Mouse (Mus musculus) heart, adult 2 months (tissue): ENCODE results near the gene Slc25a17. TPM values are rescaled to one million over a fixed set of nuclear protein-coding genes. Genes with fewer than 3 reads are reported as not detected.

Experiments used
- DNase-seq, 2 experiments: peaks; one replicate each; pipeline ENCODE4 v3.0.0; 2021
- H3K27ac ChIP-seq: fragments of 200-600 bp; 2 replicates; pipeline ENCODE4 v1.8.1; 2022
- H3K27me3 ChIP-seq: fragments of 200-500 bp; 2 replicates; pipeline ENCODE4 v1.6.1; 2012; ENCODE audit warnings: mild to moderate bottlenecking, low read length, inconsistent platforms, mixed read lengths; ENCODE audit not compliant: control insufficient read depth, insufficient read depth
- H3K36me3 ChIP-seq: fragments of 200-500 bp; 2 replicates; pipeline ENCODE4 v1.6.1; 2012; ENCODE audit warnings: low read length, inconsistent platforms; ENCODE audit not compliant: control insufficient read depth, insufficient read depth
- H3K4me1 ChIP-seq: fragments of 200-500 bp; 2 replicates; pipeline ENCODE4 v1.6.1; 2011; ENCODE audit warnings: low read length; ENCODE audit not compliant: control insufficient read depth, insufficient read depth
- H3K4me3 ChIP-seq: fragments of 200-600 bp; 2 replicates; pipeline ENCODE4 v1.8.1; 2022
- H3K79me2 ChIP-seq: fragments of 200-500 bp; replicated peaks from 2 replicates; pipeline ENCODE4 v1.6.1; 2012; ENCODE audit warnings: mild to moderate bottlenecking, inconsistent platforms, low read length, moderate library complexity, mixed read lengths; ENCODE audit not compliant: control insufficient read depth, insufficient read depth
- H3K9ac ChIP-seq: fragments of 200-500 bp; 2 replicates; pipeline ENCODE4 v1.6.1; 2012; ENCODE audit warnings: low read depth, mild to moderate bottlenecking, control low read depth, inconsistent platforms, low read length, mixed read lengths
- CTCF ChIP-seq: fragments of 200-600 bp; IDR thresholded peaks from 2 replicates; pipeline ENCODE4 v1.8.1; 2022; ENCODE audit warnings: antibody characterized with exemption, mild to moderate bottlenecking, moderate library complexity
- EP300 ChIP-seq: fragments of 200-500 bp; IDR thresholded peaks from 2 replicates; pipeline ENCODE4 v1.6.1; 2011; ENCODE audit warnings: low read depth, low read length, control low read depth; ENCODE audit not compliant: insufficient read depth
- POLR2A ChIP-seq: fragments of 200-500 bp; IDR thresholded peaks from 2 replicates; pipeline ENCODE4 v1.6.1; 2011; ENCODE audit warnings: mild to moderate bottlenecking, low read depth, low read length, control low read depth; ENCODE audit not compliant: insufficient read depth
- WGBS: fragments of 180-500 bp; shearing (Covaris S2); methylation state at CpG from one replicate; pipeline ENCODE4 v1.1.7; 2018; 5-methylcytosine and 5-hydroxymethylcytosine counted together
- intact Hi-C: fragments of 180-260 bp; cut with DNase I; formaldehyde crosslinking; loops from one replicate; pipeline ENCODE4 v1.15.1; 2025
- polyA plus RNA-seq: library from polyadenylated mRNA; depleted of rRNA; stranded (reverse); fragments of >200 nt; gene quantifications from 2 replicates; pipeline ENCODE4 v1.2.3, GENCODE M21; 2012
- total RNA-seq, 2 experiments: library from RNA; stranded (reverse); gene quantifications; 2 replicates each; pipeline ENCODE4 v1.2.3; 2021

Slc25a17 gene
- total and polyA plus RNA-seq, 3 experiments = 13.0 to 15.7 (median 15.1) TPM

DNA sequence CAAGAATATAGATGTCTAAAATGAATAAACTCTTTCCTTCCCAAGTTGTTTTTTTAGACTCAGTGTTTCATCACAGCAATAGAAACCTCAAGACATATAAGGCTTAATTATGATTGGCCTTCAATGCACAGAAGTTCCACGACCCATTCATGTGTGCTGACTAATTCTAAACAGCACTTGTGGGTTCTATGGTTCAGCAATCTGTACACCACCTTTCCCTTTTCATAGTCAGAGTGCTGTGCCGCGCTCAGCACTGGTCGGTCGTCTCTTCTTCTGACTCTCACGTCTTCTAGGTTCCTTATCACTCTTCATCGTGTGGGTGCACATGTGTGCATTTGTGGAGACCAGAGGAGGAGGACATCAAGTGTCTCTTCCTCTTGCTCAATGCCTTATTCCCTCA is 52.6 kb downstream of the Slc25a17 start:
- 88% methylated on average over 7 of the region's 7 CpGs for WGBS
- intact Hi-C loops = no loop called here
- no peaks in the 10 kb centered on the region for H3K4me1 ChIP-seq

DNA sequence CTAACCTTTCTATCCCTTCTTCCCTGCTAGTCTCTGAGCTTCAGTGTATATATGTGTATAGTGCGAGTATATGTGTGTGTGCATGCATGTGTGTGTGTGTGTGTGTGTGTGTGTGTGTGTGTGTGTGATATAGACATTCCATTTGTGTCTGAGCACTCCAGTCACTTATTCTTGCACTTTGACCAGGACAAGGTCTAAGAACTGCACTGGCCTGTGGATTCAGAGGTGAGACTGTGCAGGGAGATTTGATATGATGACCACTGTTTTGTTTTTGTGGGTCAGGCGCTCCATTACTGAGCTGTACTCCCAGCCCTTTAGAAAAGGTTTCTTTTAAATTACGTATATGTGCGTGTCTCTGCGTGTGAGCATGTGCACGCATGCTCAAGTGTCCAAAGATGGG is 54.1 kb downstream of the Slc25a17 start:
- intact Hi-C loops = no loop called here
- no peak for DNase-seq
- no peaks in the 10 kb centered on the region for H3K27me3 ChIP-seq
- H3K27ac ChIP-seq = no peak overlapping the region
- no peak overlapping the region for H3K4me3 ChIP-seq
- no peaks in the 10 kb centered on the region for H3K4me1 ChIP-seq
- 95% methylated on average over 6 of the region's 6 CpGs for WGBS
- H3K36me3 ChIP-seq = no peaks in the 10 kb centered on the region
- TF ChIP-seq CTCF = no peak
- no peak for TF ChIP-seq POLR2A
- no peak overlapping the region for H3K9ac ChIP-seq
- no peaks in the 10 kb centered on the region for H3K79me2 ChIP-seq

More for the DNA sequence above, 52.6 kb downstream of the Slc25a17 start:
- H3K4me3 ChIP-seq = no peak overlapping the region
- no peaks in the 10 kb centered on the region for H3K79me2 ChIP-seq
- no peak overlapping the region for H3K9ac ChIP-seq
- H3K27me3 ChIP-seq = no peaks in the 10 kb centered on the region
- no peak overlapping the region for H3K27ac ChIP-seq
- H3K36me3 ChIP-seq = no peaks in the 10 kb centered on the region
- DNase-seq = no peak
- TF ChIP-seq EP300 = no peak
- TF ChIP-seq CTCF = no peak

DNA sequence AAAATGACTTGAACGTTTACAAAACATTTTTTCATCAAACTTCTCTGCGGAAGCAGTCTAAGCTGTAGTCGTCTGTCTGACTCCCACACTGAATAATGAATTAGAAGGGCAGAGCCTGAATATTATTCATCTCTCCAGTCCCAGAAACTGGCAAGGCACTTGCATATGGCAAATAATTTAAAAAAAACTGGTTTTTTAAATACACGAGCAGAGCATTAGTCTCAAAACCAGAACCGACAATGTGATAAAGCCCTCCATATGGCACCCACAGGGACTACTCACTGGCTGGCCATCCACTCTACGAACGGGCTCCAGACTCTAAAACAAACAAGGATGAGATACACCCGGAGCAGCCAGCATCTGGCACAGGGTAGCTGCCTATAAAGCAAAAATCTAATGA is 55.6 kb downstream of the Slc25a17 start:
- Histone ChIP-seq H3K4me1 (no peaks in the 10 kb centered on the region; the same call in 1 of the 2 replicates), H3K36me3 (no peaks in the 10 kb centered on the region), H3K27ac (no peak overlapping the region), H3K27me3 (no peaks in the 10 kb centered on the region), H3K79me2 (no peaks in the 10 kb centered on the region), H3K4me3 (no peak overlapping the region), H3K9ac (no peak overlapping the region)
- WGBS = 68% methylated on average over 8 of the region's 8 CpGs
- intact Hi-C loops = no loop called here
- DNase-seq = no peak
- no peak for TF ChIP-seq CTCF

DNA sequence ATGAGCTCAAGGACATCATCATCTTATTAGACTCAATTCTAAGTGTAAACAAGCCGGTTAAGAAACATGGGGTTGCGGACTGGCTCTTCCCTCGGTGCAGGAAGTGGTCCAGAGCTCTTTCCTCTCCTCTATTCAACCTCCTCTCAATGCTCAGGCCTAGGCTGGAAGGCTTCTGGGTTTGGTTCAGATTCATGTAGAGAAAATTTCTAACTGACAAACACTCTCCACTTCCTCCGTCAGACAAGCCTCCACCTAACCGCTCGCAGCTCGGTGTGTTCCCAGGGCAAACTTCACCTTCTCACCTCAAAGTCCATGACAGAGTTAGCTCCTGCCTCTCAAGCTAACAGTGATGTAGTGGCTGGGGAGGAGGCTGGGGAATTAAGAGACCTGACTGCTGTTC is 56.6 kb downstream of the Slc25a17 start:
- intact Hi-C loops = loop anchor here (5.0 kb wide), 1 partner anchor 277 kb away; no protein-coding TSS in a partner anchor
- Histone ChIP-seq H3K79me2 (no peaks in the 10 kb centered on the region), H3K27ac (no peak overlapping the region), H3K4me1 (no peaks in the 10 kb centered on the region; the same call in 1 of the 2 replicates), H3K27me3 (no peaks in the 10 kb centered on the region), H3K4me3 (no peak overlapping the region), H3K9ac (no peak overlapping the region), H3K36me3 (no peaks in the 10 kb centered on the region)
- TF ChIP-seq CTCF = no peak
- TF ChIP-seq POLR2A = no peak
- TF ChIP-seq EP300 = no peak
- 92% methylated on average over 7 of the region's 7 CpGs for WGBS
- DNase-seq = no peak

DNA sequence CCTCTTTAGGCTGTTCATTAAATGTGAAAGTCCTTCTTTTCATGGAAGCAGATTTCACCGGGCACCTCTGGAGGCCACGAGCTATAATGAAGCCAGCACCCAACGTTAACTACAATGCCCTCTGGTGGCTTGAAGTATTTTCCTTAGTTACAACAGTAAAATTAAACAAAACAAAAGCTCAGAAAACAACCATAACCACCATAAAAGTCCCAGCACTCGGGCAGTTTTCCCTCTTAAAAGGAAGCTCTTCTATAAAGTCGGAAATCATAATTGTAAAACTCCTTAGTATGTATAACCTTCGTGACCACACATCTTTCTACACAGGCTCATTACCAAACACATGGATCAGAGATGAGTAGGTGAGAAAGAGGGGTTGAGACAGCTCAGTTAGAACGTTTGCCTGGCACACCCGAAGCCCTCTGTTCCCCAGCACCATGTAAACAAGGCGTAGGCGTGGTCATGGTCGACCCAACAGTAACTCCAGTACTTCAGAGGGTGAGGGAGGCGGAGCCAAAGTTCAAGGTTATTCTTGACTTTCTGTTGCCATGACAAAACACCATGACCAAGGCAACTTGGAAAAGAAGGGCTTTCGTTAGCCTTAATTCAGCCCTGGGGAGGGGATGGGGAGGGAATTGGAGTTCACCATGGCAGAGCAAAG is 58.3 kb downstream of the Slc25a17 start:
- Histone ChIP-seq H3K27me3 (no peaks in the 10 kb centered on the region), H3K4me3 (no peak overlapping the region), H3K79me2 (no peaks in the 10 kb centered on the region), H3K9ac (no peak overlapping the region), H3K4me1 (no peaks in the 10 kb centered on the region; the same call in 1 of the 2 replicates), H3K27ac (no peak overlapping the region), H3K36me3 (no peaks in the 10 kb centered on the region)
- intact Hi-C loops = loop anchor here (1.0 to 5.0 kb wide), 3 partner anchors 63 to 275 kb away; partner anchors contain the start of gene Mchr1
- 57% methylated on average over 13 of the region's 13 CpGs for WGBS
- no peak for TF ChIP-seq EP300
- peak; percentile 74 for TF ChIP-seq CTCF
- TF ChIP-seq POLR2A = no peak
- no peak for DNase-seq

DNA sequence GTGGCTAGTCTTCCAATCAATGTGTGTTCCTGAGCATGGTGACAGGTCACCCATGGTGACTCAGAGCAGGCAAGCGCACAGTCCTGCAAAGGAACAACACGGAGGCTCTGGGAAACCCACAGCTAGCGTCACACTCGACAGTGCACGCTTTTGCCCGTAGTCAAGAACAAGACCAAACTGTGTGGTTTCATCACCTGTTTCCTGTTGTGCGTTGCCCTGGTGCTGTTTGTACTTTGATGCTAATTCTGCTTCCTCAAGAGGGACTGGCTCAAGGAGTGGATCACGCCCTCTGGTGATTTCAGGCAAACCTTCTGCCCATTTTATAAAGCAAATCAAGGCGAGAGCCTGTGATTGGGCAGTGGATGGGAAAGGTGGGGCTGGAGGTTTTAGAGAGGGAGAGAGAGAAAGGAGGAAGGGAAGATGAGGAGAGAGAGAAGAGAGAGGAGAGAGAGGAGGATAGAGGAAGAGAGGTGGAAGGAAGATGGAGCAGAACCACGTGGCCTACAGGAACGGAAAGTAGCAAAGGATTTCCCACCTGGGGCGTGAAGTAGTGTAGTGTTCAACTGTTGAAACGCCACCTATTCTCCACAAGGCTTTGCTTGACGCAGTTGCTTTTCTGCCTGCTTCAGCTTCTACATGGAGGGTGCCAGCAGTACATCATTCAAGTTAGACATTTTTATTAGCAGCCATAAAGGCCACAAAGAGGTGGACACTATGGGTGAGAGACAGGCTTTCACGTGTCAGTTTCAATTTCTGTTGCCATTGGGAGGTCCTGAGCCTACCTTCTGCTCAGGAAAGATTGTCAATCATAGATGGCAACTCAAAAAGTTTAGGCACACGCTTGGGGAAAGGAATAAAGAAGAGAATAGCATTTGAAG is 59.2 kb downstream of the Slc25a17 start:
- peak in 1 of 2 experiments; percentile 30 for DNase-seq
- Histone ChIP-seq H3K9ac (no peak overlapping the region), H3K36me3 (no peaks in the 10 kb centered on the region), H3K79me2 (no peaks in the 10 kb centered on the region), H3K4me3 (no peak overlapping the region), H3K27ac (no peak overlapping the region), H3K27me3 (no peaks in the 10 kb centered on the region), H3K4me1 (no peaks in the 10 kb centered on the region; the same call in 1 of the 2 replicates)
- 68% methylated on average over 16 of the region's 16 CpGs for WGBS
- no peak for TF ChIP-seq EP300
- no peak for TF ChIP-seq CTCF
- no peak for TF ChIP-seq POLR2A
- intact Hi-C loops = loop anchor here (1.0 to 5.0 kb wide), 3 partner anchors 62 to 274 kb away; partner anchors contain the start of gene Mchr1
